23 mouse cellular contexts compared by ENCODE assay signal in genomic region chr2:25425481-25425880, GRCm38 (mm10). TPM values are rescaled to one million over a fixed set of nuclear protein-coding genes. Genes with fewer than 3 reads are reported as not detected.
DNase-seq lines count a peak whose midpoint lies in the region; ATAC-seq and TF ChIP-seq lines count a peak whose summit lies in the region.
"Had no signal": no experiment of that assay in that cellular context is flagged by ENCODE, and none has a peak within 500 bp of the region (broad histone marks: within the 10 kb centered on the region; RNA-seq: fewer than 3 reads in every experiment).

No protein-coding gene starts in this region.

- H3K27ac ChIP-seq in forebrain, embryonic 14.5 days (ENCODE audit: low read depth, low read length) = no peak overlapping the region
- H3K27ac ChIP-seq in forebrain, embryonic 15.5 days (replicated peaks) = no peak overlapping the region
- no peak overlapping the region for H3K27ac ChIP-seq in testis, adult 2 months (ENCODE audit: control insufficient read depth, insufficient read depth, low read depth, low read length)
- no peak overlapping the region for H3K27ac ChIP-seq in hindbrain, embryonic 14.5 days
- H3K27ac ChIP-seq: embryonic facial prominence, embryonic 10.5 days; forebrain, embryonic 13.5 days; heart, adult 2 months; hindbrain, embryonic 15.5 days; liver, embryonic 14.5 days; midbrain, embryonic 10.5 days; neural tube, embryonic 12.5 days had no signal

- H3K9ac ChIP-seq in forebrain, embryonic 14.5 days (ENCODE audit: low read length) = peak overlapping the region; percentile 35; the same call in 1 of the 2 replicates
- no peak overlapping the region for H3K9ac ChIP-seq in forebrain, embryonic 15.5 days (replicated peaks)
- H3K9ac ChIP-seq in hindbrain, embryonic 14.5 days = no peak overlapping the region
- H3K9ac ChIP-seq: forebrain, embryonic 13.5 days; hindbrain, embryonic 15.5 days; liver, embryonic 14.5 days; neural tube, embryonic 12.5 days had no signal

- no peaks in the 10 kb centered on the region; the same call in 1 of the 2 replicates for H3K27me3 ChIP-seq in forebrain, embryonic 14.5 days (replicated peaks; ENCODE audit: control insufficient read depth, insufficient read depth, low read length)
- H3K27me3 ChIP-seq in forebrain, embryonic 15.5 days = peaks cover 2% of the 10 kb centered on the region; the same call in 1 of the 2 replicates
- H3K27me3 ChIP-seq in testis, adult 2 months (ENCODE audit: control insufficient read depth, insufficient read depth, low read length) = no peaks in the 10 kb centered on the region
- H3K27me3 ChIP-seq in hindbrain, embryonic 14.5 days (ENCODE audit: control insufficient read depth, insufficient read depth, low read length) = peaks cover 10% of the 10 kb centered on the region; the same call in 1 of the 2 replicates
- H3K27me3 ChIP-seq: CH12.LX had no signal

- no peaks in the 10 kb centered on the region for H3K9me3 ChIP-seq in forebrain, embryonic 14.5 days (replicated peaks; ENCODE audit: control insufficient read depth, low read length)
- no peaks in the 10 kb centered on the region for H3K9me3 ChIP-seq in forebrain, embryonic 15.5 days
- H3K9me3 ChIP-seq in hindbrain, embryonic 14.5 days (ENCODE audit: control insufficient read depth, low read length) = no peaks in the 10 kb centered on the region
- H3K9me3 ChIP-seq: embryonic facial prominence, embryonic 10.5 days; forebrain, embryonic 13.5 days; hindbrain, embryonic 15.5 days; midbrain, embryonic 10.5 days; neural tube, embryonic 12.5 days had no signal

- no peaks in the 10 kb centered on the region for H3K36me3 ChIP-seq in forebrain, embryonic 14.5 days (ENCODE audit: control insufficient read depth, insufficient read depth, low read length)
- H3K36me3 ChIP-seq in forebrain, embryonic 15.5 days = no peaks in the 10 kb centered on the region
- H3K36me3 ChIP-seq in testis, adult 2 months (ENCODE audit: control insufficient read depth, insufficient read depth, low read length) = no peaks in the 10 kb centered on the region
- H3K36me3 ChIP-seq in hindbrain, embryonic 14.5 days (replicated peaks; ENCODE audit: control insufficient read depth, insufficient read depth) = no peaks in the 10 kb centered on the region
- H3K36me3 ChIP-seq: embryonic facial prominence, embryonic 10.5 days; hindbrain, embryonic 15.5 days; midbrain, embryonic 10.5 days; neural tube, embryonic 12.5 days had no signal

- H3K4me3 ChIP-seq in forebrain, embryonic 14.5 days (ENCODE audit: low read depth, low read length) = no peak overlapping the region
- no peak overlapping the region for H3K4me3 ChIP-seq in forebrain, embryonic 15.5 days
- H3K4me3 ChIP-seq in testis, adult 2 months (ENCODE audit: control insufficient read depth, low read depth, low read length) = peak overlapping the region; percentile 8; the same call in 1 of the 2 replicates
- H3K4me3 ChIP-seq in hindbrain, embryonic 14.5 days (replicated peaks; ENCODE audit: low read length) = no peak overlapping the region
- no peak overlapping the region for H3K4me3 ChIP-seq in lung, adult 2 months (replicated peaks; ENCODE audit: extremely low read depth, low read depth, low read length)
- H3K4me3 ChIP-seq: embryonic facial prominence, embryonic 10.5 days; forebrain, embryonic 13.5 days; heart, adult 2 months; hindbrain, embryonic 15.5 days; midbrain, embryonic 10.5 days; neural tube, embryonic 12.5 days had no signal

- WGBS in forebrain, embryonic 14.5 days = 53% methylated on average over 27 of the region's 27 CpGs
- WGBS in forebrain, embryonic 15.5 days = 37% methylated on average over 27 of the region's 27 CpGs
- 49% methylated on average over 27 of the region's 27 CpGs for WGBS in hindbrain, embryonic 14.5 days
- WGBS in lung, adult 2 months = 52% methylated on average over 27 of the region's 27 CpGs

- TF ChIP-seq POLR2A in testis, adult 2 months (IDR thresholded peaks at IDR 0.05; ENCODE audit: control insufficient read depth, low read depth, low read length) = no peak
- no peak for TF ChIP-seq POLR2A in lung, adult 2 months (IDR thresholded peaks at IDR 0.05; ENCODE audit: borderline replicate concordance, extremely low read depth, low read depth, low read length)

- peak; percentile 18 for DNase-seq in forebrain, embryonic 14.5 days (ENCODE audit: low spot score)
- no peak for DNase-seq in testis, postnatal 10 days (ENCODE audit: low spot score)
- DNase-seq in cerebellum, adult 9-11 months = peak; percentile 75
- DNase-seq in layer of hippocampus, adult 9-11 months = no peak
- DNase-seq in hindbrain, embryonic 14.5 days (ENCODE audit: low spot score) = no peak
- no peak for DNase-seq in lung, adult 2 months
- DNase-seq: adrenal gland, postnatal 10 days; gastrocnemius, postnatal 25 days; heart, adult 2 months; heart, postnatal 36 days had no signal

- no peak for ATAC-seq in forebrain, embryonic 14.5 days
- ATAC-seq in forebrain, embryonic 15.5 days (replicated peaks) = no peak
- ATAC-seq in hindbrain, embryonic 14.5 days (ENCODE audit: low FRiP score) = no peak
- ATAC-seq: forebrain, embryonic 13.5 days; intestine, postnatal 0 days had no signal

- no peak for TF ChIP-seq CTCF in testis, adult 2 months (IDR thresholded peaks at IDR 0.05; ENCODE audit: control insufficient read depth, insufficient read depth, insufficient replicate concordance, low read depth, low read length)
- TF ChIP-seq CTCF in lung, adult 2 months (IDR thresholded peaks at IDR 0.05; ENCODE audit: insufficient read depth, low read length) = no peak

- peaks cover 13% of the 10 kb centered on the region for H3K4me1 ChIP-seq in forebrain, embryonic 14.5 days (ENCODE audit: control insufficient read depth, insufficient read depth, low read length)
- peaks cover 22% of the 10 kb centered on the region for H3K4me1 ChIP-seq in forebrain, embryonic 15.5 days
- H3K4me1 ChIP-seq in testis, adult 2 months (ENCODE audit: control insufficient read depth, insufficient read depth, low read length) = peaks cover 9% of the 10 kb centered on the region
- peaks cover 15% of the 10 kb centered on the region for H3K4me1 ChIP-seq in hindbrain, embryonic 14.5 days (replicated peaks; ENCODE audit: control insufficient read depth, insufficient read depth, low read length)
- peaks cover 5% of the 10 kb centered on the region; the same call in 1 of the 2 replicates for H3K4me1 ChIP-seq in lung, adult 2 months (ENCODE audit: control insufficient read depth, insufficient read depth, low read length)

- no peak overlapping the region for H3K4me2 ChIP-seq in forebrain, embryonic 14.5 days (ENCODE audit: low read length)
- H3K4me2 ChIP-seq in forebrain, embryonic 15.5 days (replicated peaks) = no peak overlapping the region
- no peak overlapping the region for H3K4me2 ChIP-seq in hindbrain, embryonic 14.5 days (replicated peaks)
- H3K4me2 ChIP-seq: forebrain, embryonic 13.5 days; hindbrain, embryonic 15.5 days; neural tube, embryonic 12.5 days had no signal

RNA-seq across cellular contexts. Expression of gene Fut7, which starts 2.4 kb away (rescaled TPM):
- 0.21 TPM in 1 of 2 replicates, not detected in the other for polyA plus RNA-seq in forebrain, embryonic 14.5 days (2014; fragmentation: Nextera tagmentation; extraction: Ambion mirVana)
- polyA plus RNA-seq in forebrain, embryonic 15.5 days (2015; fragmentation: Nextera tagmentation; extraction: Ambion mirVana) = 0.20 TPM in 1 of 2 replicates, not detected in the other
- polyA plus RNA-seq in testis, adult 2 months (2012; rRNA removed) = 0.10 TPM in 1 of 2 replicates, not detected in the other
- polyA plus RNA-seq in hindbrain, embryonic 14.5 days (2014; fragmentation: Nextera tagmentation; extraction: Ambion mirVana) = 0.37 TPM in 1 of 2 replicates, not detected in the other
- polyA plus RNA-seq in lung, adult 2 months (2012; rRNA removed) = 2.1 and 3.0 TPM in 2 replicates
- polyA plus RNA-seq: embryonic facial prominence, embryonic 10.5 days; kidney, embryonic 16.5 days; limb, embryonic 11.5 days; midbrain, embryonic 10.5 days had no signal

RNA-seq across cellular contexts. Expression of gene Abca2, which starts 3.0 kb away (rescaled TPM):
- 6.7 and 11.9 TPM in 2 replicates for polyA plus RNA-seq in forebrain, embryonic 14.5 days (2014; fragmentation: Nextera tagmentation; extraction: Ambion mirVana)
- polyA plus RNA-seq in forebrain, embryonic 15.5 days (2015; fragmentation: Nextera tagmentation; extraction: Ambion mirVana) = 11.6 and 14.1 TPM in 2 replicates
- 17.3 and 18.3 TPM in 2 replicates for polyA plus RNA-seq in testis, adult 2 months (2012; rRNA removed)
- polyA plus RNA-seq in hindbrain, embryonic 14.5 days (2014; fragmentation: Nextera tagmentation; extraction: Ambion mirVana) = 15.6 and 17.3 TPM in 2 replicates
- polyA plus RNA-seq in lung, adult 2 months (2012; rRNA removed) = 52.4 and 61.5 TPM in 2 replicates

RNA-seq across cellular contexts. Expression of gene Npdc1, which starts 26.3 kb away (rescaled TPM):
- 263 and 331 TPM in 2 replicates for polyA plus RNA-seq in forebrain, embryonic 14.5 days (2014; fragmentation: Nextera tagmentation; extraction: Ambion mirVana)
- 406 and 408 TPM in 2 replicates for polyA plus RNA-seq in forebrain, embryonic 15.5 days (2015; fragmentation: Nextera tagmentation; extraction: Ambion mirVana)
- polyA plus RNA-seq in testis, adult 2 months (2012; rRNA removed) = 13.6 and 15.9 TPM in 2 replicates
- 365 and 378 TPM in 2 replicates for polyA plus RNA-seq in hindbrain, embryonic 14.5 days (2014; fragmentation: Nextera tagmentation; extraction: Ambion mirVana)
- polyA plus RNA-seq in lung, adult 2 months (2012; rRNA removed) = 166 and 185 TPM in 2 replicates

RNA-seq across cellular contexts. Expression of gene Entpd2, which starts 29.8 kb away (rescaled TPM):
- 1.9 and 2.5 TPM in 2 replicates for polyA plus RNA-seq in forebrain, embryonic 14.5 days (2014; fragmentation: Nextera tagmentation; extraction: Ambion mirVana)
- polyA plus RNA-seq in forebrain, embryonic 15.5 days (2015; fragmentation: Nextera tagmentation; extraction: Ambion mirVana) = 3.6 and 4.8 TPM in 2 replicates
- polyA plus RNA-seq in testis, adult 2 months (2012; rRNA removed) = 6.2 and 6.5 TPM in 2 replicates
- polyA plus RNA-seq in hindbrain, embryonic 14.5 days (2014; fragmentation: Nextera tagmentation; extraction: Ambion mirVana) = 2.6 and 3.3 TPM in 2 replicates
- polyA plus RNA-seq in lung, adult 2 months (2012; rRNA removed) = 18.4 and 18.6 TPM in 2 replicates
- polyA plus RNA-seq: limb, embryonic 11.5 days; midbrain, embryonic 10.5 days had no signal

RNA-seq across cellular contexts. Expression of gene Clic3, which starts 31.2 kb away (rescaled TPM):
- 1.1 and 2.2 TPM in 2 replicates for polyA plus RNA-seq in forebrain, embryonic 14.5 days (2014; fragmentation: Nextera tagmentation; extraction: Ambion mirVana)
- 3.3 and 3.4 TPM in 2 replicates for polyA plus RNA-seq in forebrain, embryonic 15.5 days (2015; fragmentation: Nextera tagmentation; extraction: Ambion mirVana)
- 0.78 and 11.8 TPM in 2 replicates for polyA plus RNA-seq in testis, adult 2 months (2012; rRNA removed)
- polyA plus RNA-seq in hindbrain, embryonic 14.5 days (2014; fragmentation: Nextera tagmentation; extraction: Ambion mirVana) = 2.2 and 2.6 TPM in 2 replicates
- 1,602 and 1,847 TPM in 2 replicates for polyA plus RNA-seq in lung, adult 2 months (2012; rRNA removed)
- polyA plus RNA-seq: limb, embryonic 11.5 days; macrophage had no signal

Comparison
In these comparisons a context has a peak if more than half of its experiments do, and no peak if none do; other contexts are left out.
1. DNase-seq: peak in forebrain, embryonic 14.5 days (single experiment) and cerebellum, adult 9-11 months (single experiment); none in testis, postnatal 10 days (single experiment), layer of hippocampus, adult 9-11 months (single experiment), hindbrain, embryonic 14.5 days (single experiment) and lung, adult 2 months (single experiment).